Mouse (Mus musculus): Measurements from ENCODE around the gene Zfhx3.

GRCm38 (mm10) chr8:108741651-108742050 is 799.2 kb downstream of the Zfhx3 start:
- no peak for TF ChIP-seq CTCF (IDR thresholded peaks at IDR 0.05; ENCODE audit: control insufficient read depth, insufficient read depth, low read length)
- no peak for TF ChIP-seq POLR2A (IDR thresholded peaks at IDR 0.05; ENCODE audit: borderline replicate concordance, control insufficient read depth, low read depth, low read length)
